Mouse (Mus musculus) kidney, embryonic 15.5 days (tissue): Measurements from ENCODE around the gene Tatdn2. TPM values are rescaled to one million over a fixed set of nuclear protein-coding genes. Genes with fewer than 3 reads are reported as not detected.
"Not testable (repeated sequence)": the region's sequence is repeated elsewhere in the genome, so short reads cannot be mapped to it uniquely, and the experiment has no call there.

ENCODE experiments used
- ATAC-seq: fragments of 200-750 bp; cut with Nextera tagmentation; replicated peaks from 2 replicates; pipeline ENCODE4 v1.8.0; 2017; ENCODE audit warnings: moderate TSS enrichment; ENCODE audit not compliant: low FRiP score
- H3K27ac ChIP-seq: fragments of 300-500 bp; sonication (generic); 2 replicates; pipeline ENCODE4 v1.5.1; 2015; ENCODE audit warnings: mild to moderate bottlenecking, inconsistent platforms
- H3K27me3 ChIP-seq: fragments of 300-500 bp; sonication (generic); 2 replicates; pipeline ENCODE4 v1.6.1; 2015; ENCODE audit warnings: inconsistent platforms
- H3K36me3 ChIP-seq: fragments of 300-500 bp; sonication (generic); 2 replicates; pipeline ENCODE4 v1.6.1; 2015; ENCODE audit warnings: inconsistent platforms
- H3K4me1 ChIP-seq: fragments of 300-500 bp; sonication (generic); 2 replicates; pipeline ENCODE4 v1.6.1; 2015; ENCODE audit warnings: inconsistent platforms
- H3K4me2 ChIP-seq: fragments of 300-500 bp; sonication (generic); 2 replicates; pipeline ENCODE4 v1.6.1; 2015; ENCODE audit warnings: moderate library complexity, mild to moderate bottlenecking, inconsistent platforms
- H3K4me3 ChIP-seq: fragments of 300-500 bp; sonication (generic); replicated peaks from 2 replicates; pipeline ENCODE4 v1.5.1; 2015; ENCODE audit warnings: mild to moderate bottlenecking, inconsistent platforms
- H3K9ac ChIP-seq: fragments of 300-500 bp; sonication (generic); 2 replicates; pipeline ENCODE4 v1.6.1; 2015; ENCODE audit warnings: mild to moderate bottlenecking, inconsistent platforms
- H3K9me3 ChIP-seq: fragments of 300-500 bp; sonication (generic); replicated peaks from 2 replicates; pipeline ENCODE4 v1.6.1; 2016; ENCODE audit warnings: inconsistent platforms
- WGBS: fragments of 180-500 bp; shearing (Covaris S2); methylation state at CpG from one replicate; pipeline ENCODE4 v1.1.7; 2015; ENCODE audit warnings: mixed read lengths; 5-methylcytosine and 5-hydroxymethylcytosine counted together
- polyA plus RNA-seq: library from polyadenylated mRNA; unstranded; fragments of >200 nt; fragmentation: Nextera tagmentation; extraction: Ambion mirVana; gene quantifications from 2 replicates; pipeline ENCODE4 v1.2.1, GENCODE M21; 2015

The Tatdn2 gene
- polyA plus RNA-seq, 1 experiment from 2014 or later, result 0.49 TPM

GRCm38 (mm10) chr6:113695203-113695602 is 1.6 kb upstream of the Tatdn2 start:
- Histone ChIP-seq H3K4me2 (no peak overlapping the region), H3K9me3 (no peaks in the 10 kb centered on the region), H3K9ac (no peak overlapping the region), H3K27ac (no peak overlapping the region), H3K36me3 (peaks cover 10% of the 10 kb centered on the region), H3K4me1 (peaks cover 48% of the 10 kb centered on the region), H3K4me3 (no peak overlapping the region), H3K27me3 (no peaks in the 10 kb centered on the region)
- 71% methylated on average over 1 of the region's 1 CpGs for WGBS
- ATAC-seq, result no peak

- peak overlapping the region; percentile 98 for H3K4me2 ChIP-seq
- no peaks in the 10 kb centered on the region for H3K27me3 ChIP-seq
- 40% methylated on average over 4 of the region's 4 CpGs for WGBS
- peaks cover 15% of the 10 kb centered on the region for H3K36me3 ChIP-seq
- H3K27ac ChIP-seq, result peak overlapping the region; percentile 87
- H3K4me3 ChIP-seq, result peak overlapping the region; percentile 89
- no peaks in the 10 kb centered on the region for H3K9me3 ChIP-seq
- no peak overlapping the region for H3K9ac ChIP-seq
- peaks cover 47% of the 10 kb centered on the region for H3K4me1 ChIP-seq
- ATAC-seq, result no peak
Observed at GRCm38 (mm10) chr6:113695766-113696355, 989 bp upstream of the Tatdn2 start.

GRCm38 (mm10) chr6:113697222-113698205 is 664 bp downstream of the Tatdn2 start:
- Histone ChIP-seq H3K9ac (peak overlapping the region; percentile 87), H3K4me2 (peak overlapping the region; percentile 98), H3K4me1 (peaks cover 46% of the 10 kb centered on the region), H3K27me3 (no peaks in the 10 kb centered on the region), H3K27ac (peak overlapping the region; percentile 93), H3K4me3 (peak overlapping the region; percentile 89), H3K9me3 (no peaks in the 10 kb centered on the region), H3K36me3 (peaks cover 30% of the 10 kb centered on the region)
- WGBS, result under 1% methylated on average over 93 of the region's 113 CpGs
- ATAC-seq, result peak; percentile 80; the same call in 1 of the 2 replicates

- Histone ChIP-seq H3K36me3 (peaks cover 99% of the 10 kb centered on the region), H3K4me3 (no peak overlapping the region), H3K27ac (no peak overlapping the region), H3K27me3 (no peaks in the 10 kb centered on the region), H3K4me1 (no peaks in the 10 kb centered on the region), H3K4me2 (no peak overlapping the region), H3K9me3 (no peaks in the 10 kb centered on the region), H3K9ac (no peak overlapping the region)
- ATAC-seq, result no peak
- WGBS, result 89% methylated on average over 3 of the region's 3 CpGs
Observed at GRCm38 (mm10) chr6:113712718-113713117, 15.9 kb downstream of the Tatdn2 start.

- WGBS, result 90% methylated on average over 5 of the region's 5 CpGs
- H3K4me3 ChIP-seq, H3K27me3 ChIP-seq, H3K9me3 ChIP-seq, H3K4me1 ChIP-seq, H3K4me2 ChIP-seq, H3K9ac ChIP-seq, ATAC-seq, H3K27ac ChIP-seq: not testable (repeated sequence)
- peaks cover 96% of the 10 kb centered on the region for H3K36me3 ChIP-seq
Observed at GRCm38 (mm10) chr6:113713389-113713788, 16.5 kb downstream of the Tatdn2 start.

- no peak overlapping the region for H3K4me3 ChIP-seq
- no peak overlapping the region for H3K27ac ChIP-seq
- peaks cover 96% of the 10 kb centered on the region for H3K36me3 ChIP-seq
- no peaks in the 10 kb centered on the region for H3K27me3 ChIP-seq
- no peaks in the 10 kb centered on the region for H3K9me3 ChIP-seq
- H3K9ac ChIP-seq, result no peak overlapping the region
- no peak for ATAC-seq
- H3K4me1 ChIP-seq, result no peaks in the 10 kb centered on the region
- 93% methylated on average over 2 of the region's 2 CpGs for WGBS
- H3K4me2 ChIP-seq, result no peak overlapping the region
Observed at GRCm38 (mm10) chr6:113714276-113714675, 17.4 kb downstream of the Tatdn2 start.

- no peak for ATAC-seq
- Histone ChIP-seq H3K36me3 (peaks cover 96% of the 10 kb centered on the region), H3K4me1 (no peaks in the 10 kb centered on the region), H3K4me2 (no peak overlapping the region), H3K9me3 (no peaks in the 10 kb centered on the region), H3K4me3 (no peak overlapping the region), H3K27me3 (no peaks in the 10 kb centered on the region), H3K9ac (no peak overlapping the region), H3K27ac (no peak overlapping the region)
- WGBS, result 46% methylated on average over 1 of the region's 1 CpGs
Observed at GRCm38 (mm10) chr6:113714797-113715196, 17.9 kb downstream of the Tatdn2 start.

GRCm38 (mm10) chr6:113717541-113717940 is 20.7 kb downstream of the Tatdn2 start:
- Histone ChIP-seq H3K27ac (no peak overlapping the region), H3K4me3 (no peak overlapping the region), H3K4me1 (no peaks in the 10 kb centered on the region), H3K36me3 (peaks cover 95% of the 10 kb centered on the region), H3K27me3 (no peaks in the 10 kb centered on the region), H3K9me3 (no peaks in the 10 kb centered on the region), H3K4me2 (no peak overlapping the region), H3K9ac (no peak overlapping the region)
- no peak for ATAC-seq
- WGBS, result 93% methylated on average over 3 of the region's 3 CpGs

- no peaks in the 10 kb centered on the region for H3K4me1 ChIP-seq
- H3K4me2 ChIP-seq, result no peak within 1 kb of the TSS
- no peak within 1 kb of the TSS for H3K9ac ChIP-seq
- WGBS, result 85% methylated on average over 3 of the region's 3 CpGs
- peaks cover 94% of the 10 kb centered on the region for H3K36me3 ChIP-seq
- no peak within 1 kb of the TSS for H3K4me3 ChIP-seq
- no peak for ATAC-seq
- H3K27me3 ChIP-seq, result no peaks in the 10 kb centered on the region
- no peak within 1 kb of the TSS for H3K27ac ChIP-seq
- H3K9me3 ChIP-seq, result no peaks in the 10 kb centered on the region
Observed at GRCm38 (mm10) chr6:113719878-113720277, 23.0 kb downstream of the Tatdn2 start, which contains the start of gene Ghrl. TSS of gene Ghrl (minus strand) at chr6:113719880.

- Histone ChIP-seq H3K4me3 (no peak overlapping the region), H3K9me3 (no peaks in the 10 kb centered on the region), H3K4me2 (no peak overlapping the region), H3K4me1 (no peaks in the 10 kb centered on the region), H3K27ac (no peak overlapping the region), H3K9ac (no peak overlapping the region), H3K36me3 (peaks cover 94% of the 10 kb centered on the region), H3K27me3 (no peaks in the 10 kb centered on the region)
- ATAC-seq, result no peak
- WGBS, result 81% methylated on average over 4 of the region's 4 CpGs
Observed at GRCm38 (mm10) chr6:113721061-113721460, 24.2 kb downstream of the Tatdn2 start.

GRCm38 (mm10) chr6:113728181-113728580 is 31.3 kb downstream of the Tatdn2 start:
- Histone ChIP-seq H3K36me3 (peaks cover 98% of the 10 kb centered on the region), H3K4me2 (no peak overlapping the region), H3K27ac (no peak overlapping the region), H3K4me3 (no peak overlapping the region), H3K4me1 (no peaks in the 10 kb centered on the region), H3K9ac (no peak overlapping the region), H3K27me3 (no peaks in the 10 kb centered on the region), H3K9me3 (no peaks in the 10 kb centered on the region)
- 91% methylated on average over 7 of the region's 7 CpGs for WGBS
- ATAC-seq, result no peak

- WGBS, result 92% methylated on average over 3 of the region's 3 CpGs
- no peak overlapping the region for H3K4me2 ChIP-seq
- H3K4me3 ChIP-seq, result no peak overlapping the region
- H3K9me3 ChIP-seq, result no peaks in the 10 kb centered on the region
- ATAC-seq, result no peak
- H3K9ac ChIP-seq, result no peak overlapping the region
- H3K27ac ChIP-seq, result no peak overlapping the region
- H3K4me1 ChIP-seq, result no peaks in the 10 kb centered on the region
- H3K36me3 ChIP-seq, result peaks cover 97% of the 10 kb centered on the region
- no peaks in the 10 kb centered on the region for H3K27me3 ChIP-seq
Observed at GRCm38 (mm10) chr6:113731296-113731695, 34.4 kb downstream of the Tatdn2 start.
